In the genomic region with DNA sequence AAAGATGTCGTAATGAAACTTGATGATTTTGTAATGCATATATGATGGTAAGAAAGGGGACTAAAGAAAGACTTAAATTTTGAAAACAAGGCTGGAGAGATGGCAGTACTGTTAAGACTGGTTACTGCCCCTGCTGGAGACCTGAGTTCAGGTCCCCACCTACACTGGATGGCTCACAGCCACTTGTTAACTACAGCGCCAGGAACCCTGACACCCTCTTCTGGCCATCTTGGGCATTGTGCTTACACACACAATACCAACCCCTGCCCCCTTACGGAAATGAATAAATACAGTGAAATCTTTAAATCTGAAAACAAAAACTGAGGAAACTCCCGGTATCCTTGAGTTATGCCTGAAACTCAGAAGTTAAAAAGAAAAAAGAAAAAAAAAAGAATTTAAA, we compare ENCODE assay signal across 10 mouse cellular contexts.
DNase-seq lines count a peak whose midpoint lies in the region; ATAC-seq and TF ChIP-seq lines count a peak whose summit lies in the region.
"Had no signal": no experiment of that assay in that cellular context is flagged by ENCODE, and none has a peak within 500 bp of the region (broad histone marks: within the 10 kb centered on the region; RNA-seq: fewer than 3 reads in every experiment).

No protein-coding gene starts in this region.

- peak; percentile 27 for TF ChIP-seq CTCF in heart, postnatal 0 days (IDR thresholded peaks at IDR 0.05; ENCODE audit: low read depth)

- no peak for DNase-seq in heart, postnatal 0 days (ENCODE audit: low spot score)
- peak; percentile 16 for DNase-seq in thymus, postnatal 14 days
- no peak for DNase-seq in thymus, adult 18-20 months
- peak; percentile 47 to 51 for DNase-seq in cerebellum, postnatal 10 days
- peak; percentile 60 for DNase-seq in testis, postnatal 10 days (ENCODE audit: low spot score)
- DNase-seq in natural killer cell, adult 2 months (ENCODE audit: low spot score in 2 of 2), result no peak

- H3K27ac ChIP-seq in heart, postnatal 0 days (ENCODE audit: low read depth), result no peak overlapping the region
- H3K27ac ChIP-seq in heart, embryonic 11.5 days (ENCODE audit: low read depth, low read length), result no peak overlapping the region
- H3K27ac ChIP-seq: lung, embryonic 15.5 days had no signal

- no peaks in the 10 kb centered on the region for H3K27me3 ChIP-seq in heart, postnatal 0 days (ENCODE audit: control insufficient read depth, insufficient read depth, low read length)
- no peaks in the 10 kb centered on the region for H3K27me3 ChIP-seq in heart, embryonic 11.5 days (ENCODE audit: control insufficient read depth, insufficient read depth, low read length)
- H3K27me3 ChIP-seq: kidney, embryonic 15.5 days; lung, embryonic 15.5 days had no signal

- H3K9me3 ChIP-seq in heart, postnatal 0 days (replicated peaks; ENCODE audit: control insufficient read depth, low read length), result 0 out of 2 replicates have a peak, but pooled peaks cover 4% of the 10 kb centered on the region
- H3K9me3 ChIP-seq in heart, embryonic 11.5 days (replicated peaks; ENCODE audit: control insufficient read depth, low read length), result no peaks in the 10 kb centered on the region
- H3K9me3 ChIP-seq: kidney, embryonic 15.5 days; lung, embryonic 15.5 days had no signal

- no peak for ATAC-seq in heart, postnatal 0 days (ENCODE audit: insufficient read depth, low read depth)
- no peak for ATAC-seq in heart, embryonic 11.5 days (replicated peaks; ENCODE audit: insufficient number of reproducible peaks, low FRiP score, low TSS enrichment)
- no peak for ATAC-seq in activated CD4-positive, CD25-positive, alpha-beta regulatory T cell, adult 4 months

- H3K9ac ChIP-seq in heart, postnatal 0 days (replicated peaks; ENCODE audit: low read depth, low read length), result no peak overlapping the region
- no peak overlapping the region for H3K9ac ChIP-seq in heart, embryonic 11.5 days (ENCODE audit: low read depth, low read length)
- H3K9ac ChIP-seq: kidney, embryonic 15.5 days; lung, embryonic 15.5 days had no signal

- H3K36me3 ChIP-seq in heart, postnatal 0 days (replicated peaks; ENCODE audit: control insufficient read depth, insufficient read depth, low read length), result no peaks in the 10 kb centered on the region
- no peaks in the 10 kb centered on the region for H3K36me3 ChIP-seq in heart, embryonic 11.5 days (ENCODE audit: control insufficient read depth, insufficient read depth, low read length)
- H3K36me3 ChIP-seq: kidney, embryonic 15.5 days; lung, embryonic 15.5 days had no signal

- no peak for TF ChIP-seq EP300 in heart, postnatal 0 days (IDR thresholded peaks at IDR 0.05; ENCODE audit: low read depth)

- no peak overlapping the region for H3K4me2 ChIP-seq in heart, postnatal 0 days (ENCODE audit: low read depth, low read length)
- H3K4me2 ChIP-seq in heart, embryonic 11.5 days, result no peak overlapping the region
- H3K4me2 ChIP-seq: kidney, embryonic 15.5 days; lung, embryonic 15.5 days had no signal

- WGBS in heart, postnatal 0 days, result 80% methylated on average over 4 of the region's 4 CpGs
- 74% methylated on average over 4 of the region's 4 CpGs for WGBS in heart, embryonic 11.5 days (ENCODE audit: insufficient replicate concordance)

- H3K4me3 ChIP-seq in heart, postnatal 0 days (ENCODE audit: low read depth, low read length), result no peak overlapping the region
- H3K4me3 ChIP-seq in heart, embryonic 11.5 days (ENCODE audit: low read depth, low read length), result no peak overlapping the region
- H3K4me3 ChIP-seq: kidney, embryonic 15.5 days; lung, embryonic 15.5 days had no signal

- 0 out of 2 replicates have a peak, but pooled peaks cover 4% of the 10 kb centered on the region for H3K4me1 ChIP-seq in heart, postnatal 0 days (ENCODE audit: control insufficient read depth, insufficient read depth)
- 0 out of 2 replicates have a peak, but pooled peaks cover 7% of the 10 kb centered on the region for H3K4me1 ChIP-seq in heart, embryonic 11.5 days (ENCODE audit: control insufficient read depth, insufficient read depth, low read length)
- H3K4me1 ChIP-seq: lung, embryonic 15.5 days had no signal

Comparison
In these comparisons a context has a peak if more than half of its experiments do, and no peak if none do; other contexts are left out.
1. DNase-seq: peak in thymus, postnatal 14 days (single experiment), cerebellum, postnatal 10 days (2 of 2) and testis, postnatal 10 days (single experiment); none in heart, postnatal 0 days (single experiment), thymus, adult 18-20 months (0 of 2) and natural killer cell, adult 2 months (0 of 2).